Mouse (Mus musculus): ENCODE results near the gene Cnga2.
"Not testable (repeated sequence)": the region's sequence is repeated elsewhere in the genome, so short reads cannot be mapped to it uniquely, and the experiment has no call there.

Gene Cnga2

DNA sequence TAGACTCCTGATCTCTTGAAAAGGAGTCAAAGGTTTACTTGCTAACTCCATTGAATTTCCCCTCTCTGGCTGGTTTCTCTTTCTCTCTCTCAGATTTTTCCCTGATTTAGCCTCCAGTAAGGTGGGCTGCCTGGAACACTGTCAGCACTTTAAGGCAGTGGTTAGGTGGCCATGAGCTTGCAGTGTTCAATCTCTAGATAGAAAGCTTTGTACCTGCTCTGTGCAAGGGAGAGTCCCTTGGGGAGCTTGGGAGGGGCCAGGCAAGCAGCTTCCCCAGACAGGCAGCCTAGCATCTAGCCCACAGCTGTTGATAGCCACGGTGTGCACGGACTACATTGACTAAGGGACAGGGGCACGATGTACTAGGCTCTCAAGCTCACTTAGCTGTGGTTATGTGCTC lies at the start of gene Cnga2:
Cnga2 (plus strand) TSS at position 301 of the 400 bp plus-strand sequence.
- no peak for DNase-seq (ENCODE audit: extremely low spot score)

DNA sequence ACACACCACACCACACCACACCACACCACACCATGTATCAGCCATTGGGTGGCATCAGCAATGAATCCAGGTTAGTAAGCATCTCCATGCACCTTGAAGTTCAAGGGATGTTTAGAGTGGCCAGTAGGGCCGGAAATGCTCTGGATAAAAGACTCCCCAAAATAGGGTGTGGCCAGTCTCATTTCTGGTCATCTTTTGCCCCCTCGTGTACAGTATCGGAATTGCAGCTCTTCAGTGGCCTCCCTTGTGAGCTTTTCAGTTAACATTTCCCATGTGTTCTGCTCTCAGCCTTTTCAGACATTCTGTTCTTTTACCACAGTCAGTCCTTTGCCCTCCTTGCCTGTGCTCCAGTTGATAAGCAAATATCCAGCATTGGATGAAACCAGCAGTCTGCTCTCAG lies 45.0 kb upstream of the Cnga2 start:
- DNase-seq (ENCODE audit: extremely low spot score) = peak; percentile 32

DNA sequence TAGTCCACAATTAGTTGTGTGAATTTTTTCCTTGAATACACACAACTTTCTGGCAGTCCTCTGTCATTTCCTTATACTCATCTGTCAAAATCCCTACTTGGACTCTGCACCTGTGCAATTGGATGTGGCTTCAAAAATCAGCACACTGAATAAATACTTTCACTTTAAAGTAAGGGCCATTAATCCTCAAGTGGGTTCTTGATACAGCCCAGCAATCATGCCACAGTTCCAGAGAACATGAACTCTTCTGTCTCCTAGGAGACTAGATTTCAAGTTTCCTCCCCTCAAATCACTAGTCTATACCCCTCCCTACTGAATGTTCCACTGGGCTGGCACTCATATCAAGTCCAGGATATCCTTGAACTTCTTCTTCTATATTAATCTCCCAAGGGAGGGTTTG lies 33.3 kb upstream of the Cnga2 start:
- DNase-seq (ENCODE audit: extremely low spot score) = no peak

DNA sequence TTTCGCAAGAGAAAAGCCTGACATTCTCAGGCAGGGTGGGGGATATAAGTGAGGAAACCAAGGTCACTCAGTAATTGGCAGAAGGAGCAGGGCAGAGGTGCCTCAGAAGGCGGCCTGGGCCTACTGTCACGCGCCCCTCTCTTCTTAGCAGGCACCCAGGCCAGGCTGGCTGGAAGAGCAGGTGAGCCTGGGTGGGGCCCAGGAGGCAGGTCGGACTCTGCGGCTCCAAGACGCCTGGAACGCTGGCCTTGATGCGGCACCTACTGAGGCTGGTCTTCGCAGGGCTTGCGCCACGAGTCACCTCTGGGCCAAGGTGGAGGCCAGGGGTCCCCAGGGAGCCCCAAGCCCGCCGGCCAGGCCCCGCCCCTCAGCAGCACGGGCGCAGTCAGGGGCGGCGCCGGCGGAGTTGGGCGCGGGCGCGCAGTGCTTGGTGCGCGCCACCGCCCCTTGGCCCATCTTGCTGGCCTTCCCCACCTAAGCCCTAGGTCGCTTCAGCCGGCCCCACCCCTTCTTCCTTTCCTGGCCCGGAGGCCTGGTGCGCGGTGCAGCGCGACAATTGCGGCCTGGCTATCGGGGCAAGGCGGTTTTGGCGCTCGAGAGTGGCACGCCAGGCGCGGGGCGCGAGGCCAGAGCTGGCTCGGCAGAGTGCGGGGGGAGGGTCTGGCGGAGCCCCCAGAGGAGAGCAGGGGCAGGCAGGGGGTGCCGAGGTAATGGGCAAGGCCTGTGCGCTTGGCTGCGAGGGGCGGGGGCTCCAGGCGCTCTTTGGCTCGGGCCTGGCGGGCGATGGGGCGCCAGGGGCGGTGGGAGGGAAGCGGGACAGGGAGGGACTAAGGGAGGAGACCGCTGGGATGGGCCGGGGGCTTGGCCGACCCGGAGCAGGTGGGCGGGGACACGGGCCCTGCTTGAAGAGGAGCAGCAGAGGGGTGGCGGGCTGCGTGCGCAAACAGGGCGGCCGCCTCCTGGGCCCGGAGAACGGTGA lies 29.3 kb upstream of the Cnga2 start, which contains the start of gene Prrg3:
Prrg3 (plus strand) TSS at position 552 of the 979 bp plus-strand sequence.
- DNase-seq (ENCODE audit: extremely low spot score) = peak; percentile 82

DNA sequence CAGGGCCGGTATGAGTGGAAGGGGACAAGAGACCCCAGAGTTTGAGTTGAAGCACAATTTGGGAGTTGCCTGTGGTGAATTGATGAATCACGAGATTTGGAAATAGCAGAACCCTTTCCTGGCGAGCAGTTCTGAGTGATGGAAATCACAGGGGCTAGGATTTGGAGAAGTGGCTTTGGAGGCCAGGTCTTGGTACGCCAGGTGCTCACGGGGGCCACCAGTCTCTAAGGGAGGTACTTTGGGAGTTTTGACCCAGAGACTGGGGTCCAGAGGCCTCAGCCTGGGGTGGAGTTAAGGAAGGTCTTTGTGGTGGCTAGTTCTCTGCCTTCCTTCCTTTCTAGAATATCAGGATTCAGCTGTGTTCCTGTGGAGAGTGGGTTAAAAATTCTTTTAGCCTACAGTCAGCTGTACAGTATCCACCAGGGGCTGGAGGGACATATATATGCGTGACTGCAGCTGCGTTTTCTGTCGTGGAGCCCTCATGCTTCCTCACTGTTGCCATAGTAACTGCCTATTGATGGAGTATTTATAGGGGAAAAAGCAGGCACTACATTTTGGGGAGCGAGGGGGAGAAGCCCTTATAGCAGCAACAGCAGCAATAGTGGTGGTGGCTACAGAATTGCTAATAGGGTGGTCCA lies 28.3 kb upstream of the Cnga2 start:
- no peak for DNase-seq (ENCODE audit: extremely low spot score)

DNA sequence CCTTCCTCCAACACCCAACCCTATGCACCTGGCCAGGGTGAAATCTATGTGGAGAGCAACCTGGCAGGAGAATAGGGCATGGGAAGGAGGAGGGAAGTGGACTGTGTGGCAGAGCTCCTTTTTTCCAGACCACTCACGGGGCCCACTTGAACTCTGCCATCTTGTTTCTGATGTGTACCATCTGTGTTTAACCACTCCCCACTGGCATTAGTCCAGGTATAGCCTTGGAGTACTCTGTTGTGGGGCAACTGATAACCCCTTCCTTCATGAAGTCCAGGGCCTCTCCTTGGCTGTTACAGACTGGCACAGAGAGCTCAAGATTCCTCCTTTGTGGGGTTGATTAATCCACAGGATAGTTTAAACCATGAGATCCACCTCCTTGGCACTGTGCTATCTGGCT lies 23.4 kb upstream of the Cnga2 start:
- no peak for DNase-seq (ENCODE audit: extremely low spot score)

DNA sequence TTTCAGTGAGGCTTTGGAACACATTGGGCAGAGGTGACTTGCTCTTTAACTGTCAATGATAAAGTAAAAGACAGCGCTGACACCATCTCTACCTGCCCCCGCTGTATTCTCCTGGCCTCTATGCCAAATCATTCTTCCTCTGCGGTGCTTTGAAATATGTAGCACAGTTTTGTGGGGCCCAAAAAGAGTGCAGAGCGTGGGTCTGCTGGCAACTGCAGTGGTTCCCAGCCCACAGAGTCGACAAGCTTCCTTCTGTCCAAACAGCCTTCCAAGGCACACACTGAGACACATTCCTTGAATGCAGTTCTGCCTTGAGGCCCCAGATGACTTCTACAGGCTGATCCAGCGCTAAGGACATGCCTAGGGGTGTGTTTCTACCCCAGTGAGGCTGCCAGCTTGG lies 22.8 kb upstream of the Cnga2 start:
- no peak for DNase-seq (ENCODE audit: extremely low spot score)

DNA sequence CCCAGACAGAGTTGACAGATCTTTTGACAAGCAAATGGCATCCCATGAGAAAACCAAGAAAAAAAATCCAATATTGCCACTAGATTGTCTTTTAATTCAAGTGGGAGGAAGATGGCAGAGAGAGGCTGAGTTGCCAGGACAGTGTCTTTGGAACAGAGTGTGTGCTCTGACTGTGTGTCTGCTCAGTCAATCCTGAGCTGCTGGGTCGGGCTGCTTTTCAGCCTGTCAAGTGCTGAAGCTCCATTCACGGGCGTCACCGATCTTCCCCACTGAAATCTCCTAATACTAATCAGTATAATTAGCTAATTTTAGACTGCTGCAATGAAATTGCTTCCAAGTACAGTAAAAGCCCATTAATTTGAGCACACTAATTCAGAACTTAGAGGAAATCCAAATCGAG lies 20.3 kb upstream of the Cnga2 start:
- no peak for DNase-seq (ENCODE audit: extremely low spot score)

DNA sequence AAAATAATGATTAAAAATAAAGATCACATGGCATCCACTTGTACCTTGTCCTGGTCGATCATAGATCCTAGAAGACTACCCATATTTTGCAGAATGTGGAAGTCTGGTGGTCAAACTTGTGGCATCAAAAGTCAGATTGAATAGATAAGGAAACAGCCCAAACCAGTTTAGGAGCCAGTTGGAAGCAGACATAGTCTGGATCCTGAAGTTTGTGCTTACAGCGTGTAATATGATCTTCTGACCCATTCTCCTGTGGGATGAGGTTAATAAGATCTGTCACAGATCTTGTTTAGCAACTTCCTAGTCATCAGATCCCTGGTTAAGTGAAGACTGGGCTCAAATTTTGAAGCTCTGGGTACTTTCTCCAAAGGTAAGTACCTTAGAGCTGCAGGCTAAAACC lies 19.0 kb upstream of the Cnga2 start, which contains the start of gene Fate1:
Fate1 (plus strand) TSS at position 301 of the 400 bp plus-strand sequence.
- no peak for DNase-seq (ENCODE audit: extremely low spot score)

DNA sequence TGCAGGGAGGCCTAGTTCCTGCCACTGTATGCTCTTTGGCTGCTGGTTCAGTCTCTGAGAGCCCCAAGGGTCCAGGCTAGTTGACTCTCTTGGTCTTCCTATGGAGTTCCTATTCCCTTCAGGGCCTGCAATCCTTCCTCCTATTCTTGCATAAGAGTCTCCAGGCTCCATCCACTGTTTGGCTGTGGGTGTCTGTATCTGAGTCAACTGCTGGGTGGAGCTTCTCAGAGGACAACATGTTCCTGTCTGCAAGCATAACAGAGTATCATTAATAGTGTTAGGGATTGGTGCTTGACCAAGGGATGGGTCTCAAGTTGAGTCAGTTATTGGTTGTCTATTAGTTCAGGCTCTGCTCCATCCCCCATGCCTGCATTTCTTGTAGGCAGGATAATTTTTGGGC lies 14.0 kb upstream of the Cnga2 start:
- not testable (repeated sequence) for DNase-seq (ENCODE audit: extremely low spot score)

DNA sequence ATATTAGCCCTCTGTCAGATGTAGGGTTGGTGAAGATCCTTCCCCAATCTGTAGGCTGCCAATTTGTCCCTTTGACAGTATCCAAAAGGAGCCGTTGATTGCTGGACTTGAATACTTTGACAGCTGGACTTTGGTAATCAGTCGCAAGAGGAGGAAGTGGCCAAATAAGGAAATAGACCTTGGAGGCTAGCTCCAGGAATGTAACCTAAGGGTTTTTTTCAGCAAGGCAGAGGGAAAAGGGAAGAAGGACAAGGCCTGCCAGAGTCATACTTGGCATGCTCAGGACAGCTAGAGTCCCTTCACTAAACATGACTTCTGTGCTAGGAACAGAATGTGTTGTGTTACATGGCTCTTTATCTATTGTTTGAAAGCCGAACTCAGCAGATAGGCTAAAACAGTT lies 11.2 kb upstream of the Cnga2 start:
- no peak for DNase-seq (ENCODE audit: extremely low spot score)

DNA sequence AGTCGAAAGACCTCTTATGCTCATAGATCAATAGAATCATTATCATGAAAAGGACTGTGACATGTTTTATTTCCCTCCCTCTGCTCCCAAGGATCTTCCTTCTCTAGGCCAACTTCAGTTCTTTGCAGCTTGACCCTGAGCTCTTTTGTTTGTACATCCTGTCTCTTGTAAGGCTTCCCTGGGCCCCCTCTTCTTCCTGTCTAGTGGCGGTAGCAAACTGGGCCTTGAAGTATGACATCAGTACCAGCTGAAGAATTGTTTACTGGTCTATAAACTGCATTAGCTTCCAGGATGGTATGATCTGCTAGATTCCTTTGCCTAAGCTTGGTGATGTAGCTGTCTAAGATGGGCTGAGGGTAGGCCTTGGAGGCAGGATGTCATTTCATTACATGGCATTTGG lies 10.3 kb upstream of the Cnga2 start:
- no peak for DNase-seq (ENCODE audit: extremely low spot score)

DNA sequence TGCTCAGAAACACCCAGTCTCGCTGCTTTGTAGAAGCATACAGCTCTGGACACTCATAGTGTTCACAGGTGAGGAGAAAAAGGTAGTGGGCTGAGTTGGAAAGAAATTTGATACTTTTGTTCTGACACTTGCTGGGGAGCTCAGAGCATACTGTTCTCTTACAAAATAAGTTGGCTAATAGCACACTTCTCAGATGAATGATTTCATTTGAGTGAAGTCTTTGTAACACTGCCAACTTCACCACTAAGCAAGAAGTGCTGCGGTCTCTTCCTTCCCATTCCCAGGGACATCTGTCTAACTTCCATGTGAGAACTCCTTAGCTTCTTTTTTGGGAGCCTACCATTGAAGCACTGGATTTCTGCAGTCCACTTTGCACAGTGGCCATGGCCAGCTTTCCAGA lies 8.4 kb upstream of the Cnga2 start:
- DNase-seq (ENCODE audit: extremely low spot score) = no peak

DNA sequence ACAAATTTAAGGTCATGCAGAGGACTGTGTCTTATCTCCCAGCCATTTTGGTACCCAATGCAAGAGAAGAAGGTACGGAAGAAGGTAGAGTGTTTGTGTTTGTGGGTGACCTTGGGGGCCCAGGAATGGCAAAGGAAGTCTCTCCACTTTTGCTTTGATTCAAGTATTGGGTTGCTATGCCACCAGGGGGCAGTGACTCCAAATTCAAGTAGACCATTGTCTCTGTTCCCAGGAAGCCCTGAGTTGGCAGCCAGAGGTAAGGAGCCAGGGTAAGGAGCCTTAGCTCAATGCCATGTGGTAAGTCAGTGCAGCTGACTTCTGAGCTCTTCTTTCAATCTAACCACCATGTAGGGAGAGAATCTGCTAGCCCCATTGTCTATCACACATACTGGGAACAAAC lies 7.9 kb upstream of the Cnga2 start:
- DNase-seq (ENCODE audit: extremely low spot score) = no peak

DNA sequence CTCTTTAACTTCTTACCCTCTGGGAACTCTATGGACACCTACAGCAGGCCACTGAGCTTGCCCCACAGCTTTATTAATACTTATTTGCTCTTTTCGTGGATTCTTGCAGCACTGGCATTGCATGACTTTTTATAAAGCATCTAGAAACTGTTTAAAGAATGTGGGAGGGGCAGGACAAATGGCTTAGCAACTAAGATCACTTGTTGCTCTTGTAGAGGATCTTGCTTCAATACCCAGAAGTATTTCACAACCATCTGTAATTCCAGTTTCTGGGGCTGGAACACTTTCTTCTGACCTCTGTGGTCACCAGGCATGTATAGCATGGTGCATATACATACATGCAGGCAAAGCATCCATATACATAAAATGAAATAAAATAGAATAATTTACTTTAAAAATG lies 4.3 kb downstream of the Cnga2 start:
- no peak for DNase-seq (ENCODE audit: extremely low spot score)

DNA sequence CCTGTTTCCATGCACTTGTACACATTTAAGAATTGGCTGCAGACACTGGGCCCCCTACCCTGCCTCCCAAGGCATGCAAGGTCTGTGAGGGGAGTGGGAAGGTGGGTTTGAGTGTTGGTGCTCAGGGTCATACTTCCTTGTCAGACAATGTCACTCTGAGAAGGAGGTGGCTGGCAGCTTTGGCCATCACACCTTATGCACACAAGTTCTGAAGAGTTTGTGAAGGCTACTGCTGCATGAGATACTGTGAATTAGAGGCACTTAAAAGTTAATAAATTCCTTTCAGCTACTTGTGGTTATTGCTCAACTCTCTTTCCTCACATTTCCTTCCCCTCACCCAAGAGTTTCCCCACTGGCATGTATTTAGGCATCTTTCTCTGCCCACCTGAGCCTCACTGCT lies 18.3 kb downstream of the Cnga2 start:
- no peak for DNase-seq (ENCODE audit: extremely low spot score)

DNA sequence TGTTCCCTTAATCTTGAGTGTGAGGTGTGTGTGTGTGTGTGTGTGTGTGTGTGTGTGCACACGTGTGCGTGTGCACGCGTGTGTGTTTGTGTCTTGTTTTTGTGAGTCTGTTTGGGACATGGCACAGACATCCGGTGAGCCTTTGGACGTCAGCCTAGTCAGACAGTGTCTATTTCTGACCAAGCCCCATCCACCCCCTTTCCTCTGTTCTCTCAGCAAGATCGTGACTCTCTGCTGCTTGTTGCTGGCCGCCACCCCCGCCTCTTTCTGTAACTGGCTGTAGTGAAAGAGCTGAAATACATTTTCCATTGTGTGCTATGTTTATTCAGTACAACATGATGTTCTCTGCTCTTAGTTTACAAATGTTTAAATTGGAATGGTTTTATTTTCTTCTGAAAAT lies 20.6 kb downstream of the Cnga2 start:
- DNase-seq (ENCODE audit: extremely low spot score) = no peak

DNA sequence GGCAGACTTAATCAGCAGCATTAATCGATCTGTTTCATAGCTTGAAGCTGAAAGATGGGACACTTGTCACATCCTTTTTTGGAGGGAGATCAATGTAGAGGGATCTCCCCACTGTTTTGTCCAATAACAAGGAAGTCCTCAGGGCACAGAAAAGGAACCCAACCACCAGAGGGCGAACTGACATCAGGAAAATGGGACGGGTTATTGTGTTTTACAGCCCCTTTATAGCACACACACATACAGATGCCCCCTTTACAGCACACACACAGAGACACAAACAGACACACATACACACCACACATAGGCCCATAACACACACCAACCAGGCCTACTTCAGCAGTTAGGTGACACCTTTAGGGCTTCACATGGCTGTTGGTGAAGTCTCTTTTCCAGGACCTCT lies 21.2 kb downstream of the Cnga2 start:
- peak; percentile 13 for DNase-seq (ENCODE audit: extremely low spot score)

DNA sequence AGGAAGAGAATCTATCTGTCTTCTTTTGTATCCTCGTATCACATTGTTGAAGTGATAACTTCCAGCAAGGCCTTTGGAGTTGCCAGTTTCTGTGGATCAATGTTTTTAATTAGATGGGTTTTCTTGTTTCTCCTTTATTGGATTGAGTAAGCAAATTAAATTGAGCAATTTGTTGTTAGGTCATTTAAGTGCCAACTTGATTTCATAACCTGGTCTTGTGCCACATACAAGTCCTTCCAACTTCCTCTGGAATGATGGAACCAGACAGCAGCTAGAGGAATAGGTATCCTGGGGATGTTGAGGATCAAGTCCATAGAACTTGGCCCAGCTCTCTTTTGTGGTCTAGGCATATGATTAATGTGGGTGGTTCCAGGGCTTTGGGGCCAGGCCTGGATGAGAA lies 30.6 kb downstream of the Cnga2 start:
- DNase-seq (ENCODE audit: extremely low spot score) = no peak

DNA sequence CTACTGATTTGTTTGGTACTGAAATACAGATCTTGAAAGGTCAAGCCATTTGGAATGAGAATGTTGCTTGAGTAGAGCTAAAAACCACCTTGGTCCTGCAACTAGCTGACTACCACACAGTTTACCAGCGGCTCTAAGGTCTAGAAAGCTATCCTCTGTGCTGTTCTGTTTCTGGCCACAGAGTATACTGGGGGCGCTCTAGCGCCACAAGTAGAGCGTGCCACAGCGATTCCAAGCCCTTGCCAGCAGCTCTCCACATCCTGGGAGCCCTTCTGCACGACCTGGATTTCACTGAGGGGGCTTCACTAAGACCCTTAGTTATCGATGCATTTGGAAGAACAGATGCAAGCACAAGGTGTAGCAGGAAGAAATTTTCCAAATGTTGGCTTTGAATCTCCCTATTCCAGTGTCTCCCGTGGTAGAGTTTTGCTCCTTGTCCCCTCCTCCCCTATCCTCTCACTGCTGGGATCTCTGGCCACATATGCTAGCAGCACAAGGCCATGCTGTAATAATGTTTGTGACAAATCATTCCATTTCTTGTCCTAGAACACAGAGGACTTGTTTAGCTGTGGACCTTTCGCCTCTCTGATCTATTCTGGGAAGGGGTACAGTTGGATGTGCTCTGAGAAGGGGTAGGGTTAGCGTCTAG lies 31.2 kb downstream of the Cnga2 start:
- peak; percentile 32 for DNase-seq (ENCODE audit: extremely low spot score)

DNA sequence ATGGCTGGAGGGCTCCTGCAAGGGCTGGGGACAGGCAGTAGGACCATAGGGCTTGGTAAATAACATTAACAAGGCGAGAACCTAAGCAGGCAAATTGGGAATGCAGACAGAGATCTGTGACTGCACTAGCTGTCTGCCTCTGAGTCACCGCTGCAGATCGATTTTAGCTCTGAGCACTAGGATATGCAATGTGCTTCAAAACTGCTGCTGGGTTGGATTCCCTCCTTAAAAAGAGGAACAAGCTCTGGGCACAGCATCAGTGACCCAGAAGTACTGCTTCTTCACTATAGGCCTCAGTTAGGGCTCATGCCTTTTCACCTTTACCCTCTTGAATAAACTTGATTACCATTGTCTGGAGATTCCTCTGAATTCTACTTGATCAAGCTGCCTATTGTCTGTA lies 31.9 kb downstream of the Cnga2 start:
- no peak for DNase-seq (ENCODE audit: extremely low spot score)

DNA sequence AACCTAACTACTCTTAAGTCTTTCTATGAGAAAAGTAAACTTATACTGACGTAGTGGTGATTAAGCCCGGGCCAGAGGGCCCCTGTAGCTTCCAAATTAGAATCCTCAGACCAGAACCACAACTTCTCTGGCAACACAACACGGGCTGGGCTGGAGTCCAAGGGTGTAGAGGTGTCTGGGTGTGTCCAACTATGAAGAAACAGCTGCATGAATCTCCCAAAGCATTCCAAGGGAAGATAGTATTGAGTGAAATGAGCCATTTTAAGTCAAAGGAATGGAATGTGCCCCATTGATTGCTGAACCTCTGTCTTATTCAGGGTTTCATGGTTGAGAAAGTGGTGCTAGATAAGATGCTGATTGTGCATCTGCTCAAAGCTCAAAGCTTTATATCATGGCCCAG lies 52.4 kb downstream of the Cnga2 start:
- no peak for DNase-seq (ENCODE audit: extremely low spot score)

DNA sequence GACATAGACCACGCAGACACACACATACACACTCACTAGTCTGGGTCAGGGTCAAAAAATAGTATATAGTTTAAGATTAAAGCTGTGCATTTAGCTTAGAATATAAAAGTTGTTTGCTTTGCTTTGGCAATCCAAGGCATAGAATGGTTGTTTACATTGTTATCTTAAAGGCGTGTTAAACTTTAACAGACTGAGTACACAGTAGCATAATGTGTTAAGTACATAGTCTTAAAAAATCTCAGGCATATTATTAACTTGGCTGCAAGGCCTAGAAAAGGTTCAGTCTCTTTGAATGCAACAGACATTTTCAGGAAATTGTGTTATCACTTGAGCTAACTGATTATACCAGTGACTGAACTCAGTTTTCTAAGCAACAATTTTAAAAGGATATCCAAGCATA lies 56.3 kb downstream of the Cnga2 start:
- DNase-seq (ENCODE audit: extremely low spot score) = no peak
